In the genomic region with DNA sequence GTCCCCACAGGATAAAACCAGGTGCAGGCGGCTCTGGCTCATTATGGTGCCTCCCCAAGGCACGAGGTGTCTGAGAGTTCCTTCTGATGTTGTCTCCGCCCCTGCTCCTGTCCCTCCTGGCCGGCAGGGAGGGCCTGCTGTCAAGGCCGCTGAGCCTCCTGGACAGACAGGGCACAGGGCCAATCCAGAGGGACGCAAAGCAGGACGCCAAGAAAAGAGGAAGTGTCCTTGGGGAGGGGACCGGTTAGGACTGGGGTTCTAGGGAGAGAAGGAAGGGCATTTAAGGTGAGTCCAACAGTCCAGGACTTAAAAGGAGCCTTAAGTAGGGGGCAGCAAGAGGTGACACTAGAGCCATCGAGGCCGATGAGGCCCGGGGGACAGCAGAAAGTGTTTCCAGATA, we compare ENCODE assay signal across 8 mouse cellular contexts. TPM values are rescaled to one million over a fixed set of nuclear protein-coding genes. Genes with fewer than 3 reads are reported as not detected.
DNase-seq lines count a peak whose midpoint lies in the region; ATAC-seq and TF ChIP-seq lines count a peak whose summit lies in the region.

No protein-coding gene starts in this region.

- no peak overlapping the region for H3K4me2 ChIP-seq in forebrain, embryonic 14.5 days (ENCODE audit: low read length)
- H3K4me2 ChIP-seq in forebrain, embryonic 12.5 days = no peak overlapping the region
- peak overlapping the region; percentile 85 for H3K4me2 ChIP-seq in hindbrain, postnatal 0 days (ENCODE audit: low read depth, low read length)
- peak overlapping the region; percentile 100 for H3K4me2 ChIP-seq in liver, embryonic 12.5 days

- TF ChIP-seq CTCF in hindbrain, postnatal 0 days (IDR thresholded peaks at IDR 0.05; ENCODE audit: low read depth) = no peak

- peak; percentile 7 for DNase-seq in forebrain, embryonic 14.5 days (ENCODE audit: low spot score)
- DNase-seq in MEL-GATA-1-ER (ENCODE audit: extremely low read depth, low read depth) = peak; percentile 85
- peak; percentile 71 for DNase-seq in gastrocnemius, postnatal 14 days
- no peak for DNase-seq in hindbrain, postnatal 0 days (ENCODE audit: low spot score)
- no peak for DNase-seq in layer of hippocampus, adult 8-10 months (ENCODE audit: low spot score in 2 of 2)

- no peak overlapping the region for H3K9ac ChIP-seq in forebrain, embryonic 14.5 days (ENCODE audit: low read length)
- H3K9ac ChIP-seq in forebrain, embryonic 12.5 days = no peak overlapping the region
- no peak overlapping the region for H3K9ac ChIP-seq in hindbrain, postnatal 0 days (replicated peaks; ENCODE audit: low read length)
- peak overlapping the region; percentile 79; the same call in 1 of the 2 replicates for H3K9ac ChIP-seq in liver, embryonic 12.5 days

- no peak overlapping the region for H3K27ac ChIP-seq in forebrain, embryonic 14.5 days (ENCODE audit: low read depth, low read length)
- no peak overlapping the region for H3K27ac ChIP-seq in forebrain, embryonic 12.5 days
- H3K27ac ChIP-seq in hindbrain, postnatal 0 days = no peak overlapping the region; the same call in 1 of the 2 replicates
- no peak overlapping the region for H3K27ac ChIP-seq in liver, embryonic 12.5 days

- H3K36me3 ChIP-seq in forebrain, embryonic 14.5 days (ENCODE audit: control insufficient read depth, insufficient read depth, low read length) = no peaks in the 10 kb centered on the region
- H3K36me3 ChIP-seq in forebrain, embryonic 12.5 days (replicated peaks) = no peaks in the 10 kb centered on the region
- H3K36me3 ChIP-seq in hindbrain, postnatal 0 days (ENCODE audit: insufficient read depth, low read length) = no peaks in the 10 kb centered on the region
- H3K36me3 ChIP-seq in liver, embryonic 12.5 days = no peaks in the 10 kb centered on the region

- intact Hi-C loops in gastrocnemius, postnatal 14 days (cut with DNase I; ENCODE audit: low total_unique reads) = no loop called here

- ATAC-seq in forebrain, embryonic 14.5 days = no peak
- no peak for ATAC-seq in forebrain, embryonic 12.5 days (ENCODE audit: low FRiP score)
- no peak for ATAC-seq in hindbrain, postnatal 0 days
- no peak for ATAC-seq in liver, embryonic 12.5 days
- peak; percentile 28; the same call in 1 of the 2 replicates for ATAC-seq in neutrophil, adult 5-6 weeks (ENCODE audit: extremely low read depth, insufficient number of reproducible peaks, low FRiP score, poor library complexity, severe bottlenecking)

- H3K4me1 ChIP-seq in forebrain, embryonic 14.5 days (ENCODE audit: control insufficient read depth, insufficient read depth, low read length) = peaks cover 20% of the 10 kb centered on the region
- H3K4me1 ChIP-seq in forebrain, embryonic 12.5 days = peaks cover 44% of the 10 kb centered on the region
- H3K4me1 ChIP-seq in hindbrain, postnatal 0 days (ENCODE audit: insufficient read depth, low read length) = peaks cover 20% of the 10 kb centered on the region
- peaks cover 56% of the 10 kb centered on the region for H3K4me1 ChIP-seq in liver, embryonic 12.5 days

- H3K9me3 ChIP-seq in forebrain, embryonic 14.5 days (replicated peaks; ENCODE audit: control insufficient read depth, low read length) = no peaks in the 10 kb centered on the region
- no peaks in the 10 kb centered on the region for H3K9me3 ChIP-seq in forebrain, embryonic 12.5 days
- no peaks in the 10 kb centered on the region for H3K9me3 ChIP-seq in hindbrain, postnatal 0 days (ENCODE audit: low read length)
- H3K9me3 ChIP-seq in liver, embryonic 12.5 days (replicated peaks) = no peaks in the 10 kb centered on the region

- no peak overlapping the region for H3K4me3 ChIP-seq in forebrain, embryonic 14.5 days (ENCODE audit: low read depth, low read length)
- H3K4me3 ChIP-seq in forebrain, embryonic 12.5 days (replicated peaks) = no peak overlapping the region
- H3K4me3 ChIP-seq in hindbrain, postnatal 0 days (ENCODE audit: low read length) = peak overlapping the region; percentile 55
- H3K4me3 ChIP-seq in liver, embryonic 12.5 days = peak overlapping the region; percentile 70

- 13% methylated on average over 11 of the region's 11 CpGs for WGBS in forebrain, embryonic 14.5 days
- 15% methylated on average over 11 of the region's 11 CpGs for WGBS in forebrain, embryonic 12.5 days
- WGBS in hindbrain, postnatal 0 days = 10% methylated on average over 11 of the region's 11 CpGs
- 12% methylated on average over 11 of the region's 11 CpGs for WGBS in liver, embryonic 12.5 days (ENCODE audit: insufficient replicate concordance)

- H3K27me3 ChIP-seq in forebrain, embryonic 14.5 days (replicated peaks; ENCODE audit: control insufficient read depth, insufficient read depth, low read length) = peaks cover 25% of the 10 kb centered on the region
- H3K27me3 ChIP-seq in forebrain, embryonic 12.5 days = peaks cover 45% of the 10 kb centered on the region
- H3K27me3 ChIP-seq in hindbrain, postnatal 0 days (ENCODE audit: insufficient read depth, low read length) = peaks cover 13% of the 10 kb centered on the region
- no peaks in the 10 kb centered on the region for H3K27me3 ChIP-seq in liver, embryonic 12.5 days (replicated peaks)

RNA-seq across cellular contexts. Expression of a gene that starts 0.5 kb away (rescaled TPM):
- 14.5 and 15.1 TPM in 2 replicates for polyA plus RNA-seq in forebrain, embryonic 14.5 days (2014; fragmentation: Nextera tagmentation; extraction: Ambion mirVana)
- 11.7 and 14.4 TPM in 2 replicates for polyA plus RNA-seq in forebrain, embryonic 12.5 days (2016; fragmentation: Nextera tagmentation; extraction: Ambion mirVana)
- total RNA-seq in gastrocnemius, postnatal 14 days (2021) = 10 to 100 TPM; 21.9 to 23.1 TPM
- 27.7 and 31.1 TPM in 2 replicates for total RNA-seq in hindbrain, postnatal 0 days (2014; rRNA removed)
- 22.3 and 22.4 TPM in 2 replicates for polyA plus RNA-seq in hindbrain, postnatal 0 days (2015; fragmentation: Nextera tagmentation; extraction: Ambion mirVana)
- polyA plus RNA-seq in liver, embryonic 12.5 days (2016; fragmentation: Nextera tagmentation; extraction: Ambion mirVana) = 7.0 and 8.3 TPM in 2 replicates
- 76.2 and 76.7 TPM in 2 replicates for total RNA-seq in neutrophil, adult 5-6 weeks (2017)
- total RNA-seq in layer of hippocampus, adult 8-10 months (2022) = 10 to 100 TPM; 24.0 to 30.2 (median 26.7) TPM

RNA-seq across cellular contexts. Expression of a gene that starts 38.8 kb away (rescaled TPM):
- polyA plus RNA-seq in forebrain, embryonic 14.5 days (2014; fragmentation: Nextera tagmentation; extraction: Ambion mirVana) = 7.0 and 9.5 TPM in 2 replicates
- polyA plus RNA-seq in forebrain, embryonic 12.5 days (2016; fragmentation: Nextera tagmentation; extraction: Ambion mirVana) = 11.0 and 11.3 TPM in 2 replicates
- total RNA-seq in gastrocnemius, postnatal 14 days (2021) = 1 to 10 TPM; 3.6 to 4.0 TPM
- 10.5 and 11.5 TPM in 2 replicates for total RNA-seq in hindbrain, postnatal 0 days (2014; rRNA removed)
- 8.6 and 9.2 TPM in 2 replicates for polyA plus RNA-seq in hindbrain, postnatal 0 days (2015; fragmentation: Nextera tagmentation; extraction: Ambion mirVana)
- polyA plus RNA-seq in liver, embryonic 12.5 days (2016; fragmentation: Nextera tagmentation; extraction: Ambion mirVana) = 5.1 and 5.7 TPM in 2 replicates
- 6.3 and 7.7 TPM in 2 replicates for total RNA-seq in neutrophil, adult 5-6 weeks (2017)
- 10 to 100 TPM in 3 of 4 experiments, 1 to 10 TPM in 1; 9.0 to 11.9 (median 10.6) TPM for total RNA-seq in layer of hippocampus, adult 8-10 months (2022)

RNA-seq across cellular contexts. Expression of a gene that starts 38.9 kb away (rescaled TPM):
- 112 and 128 TPM in 2 replicates for polyA plus RNA-seq in forebrain, embryonic 14.5 days (2014; fragmentation: Nextera tagmentation; extraction: Ambion mirVana)
- polyA plus RNA-seq in forebrain, embryonic 12.5 days (2016; fragmentation: Nextera tagmentation; extraction: Ambion mirVana) = 124 and 125 TPM in 2 replicates
- total RNA-seq in gastrocnemius, postnatal 14 days (2021) = 10 to 100 TPM; 65.2 to 69.9 TPM
- total RNA-seq in hindbrain, postnatal 0 days (2014; rRNA removed) = 62.2 and 65.7 TPM in 2 replicates
- 93.8 and 105 TPM in 2 replicates for polyA plus RNA-seq in hindbrain, postnatal 0 days (2015; fragmentation: Nextera tagmentation; extraction: Ambion mirVana)
- polyA plus RNA-seq in liver, embryonic 12.5 days (2016; fragmentation: Nextera tagmentation; extraction: Ambion mirVana) = 95.7 and 99.8 TPM in 2 replicates
- 32.7 and 35.5 TPM in 2 replicates for total RNA-seq in neutrophil, adult 5-6 weeks (2017)
- 10 to 100 TPM; 46.1 to 52.6 (median 48.3) TPM for total RNA-seq in layer of hippocampus, adult 8-10 months (2022)

Comparison
In these comparisons a context has a peak if more than half of its experiments do, and no peak if none do; other contexts are left out.
1. DNase-seq: peak in forebrain, embryonic 14.5 days (single experiment), MEL-GATA-1-ER (single experiment) and gastrocnemius, postnatal 14 days (single experiment); none in hindbrain, postnatal 0 days (single experiment) and layer of hippocampus, adult 8-10 months (0 of 2).
2. H3K4me2 ChIP-seq: peak in hindbrain, postnatal 0 days (single experiment) and liver, embryonic 12.5 days (single experiment); none in forebrain, embryonic 14.5 days (single experiment) and forebrain, embryonic 12.5 days (single experiment).
3. H3K4me3 ChIP-seq: peak in hindbrain, postnatal 0 days (single experiment) and liver, embryonic 12.5 days (single experiment); none in forebrain, embryonic 14.5 days (single experiment) and forebrain, embryonic 12.5 days (single experiment).